Mouse (Mus musculus) liver, embryonic 14.5 days (tissue): ENCODE measurements around the gene Arhgef33.

ENCODE experiments used
- CTCF ChIP-seq: IDR thresholded peaks from 2 replicates; pipeline ENCODE4 v1.5.1; 2016; ENCODE audit warnings: antibody characterized with exemption, low read depth, control low read depth
- EP300 ChIP-seq: IDR thresholded peaks from 2 replicates; pipeline ENCODE4 v1.6.1; 2016; ENCODE audit warnings: antibody characterized with exemption, low read depth

DNA sequence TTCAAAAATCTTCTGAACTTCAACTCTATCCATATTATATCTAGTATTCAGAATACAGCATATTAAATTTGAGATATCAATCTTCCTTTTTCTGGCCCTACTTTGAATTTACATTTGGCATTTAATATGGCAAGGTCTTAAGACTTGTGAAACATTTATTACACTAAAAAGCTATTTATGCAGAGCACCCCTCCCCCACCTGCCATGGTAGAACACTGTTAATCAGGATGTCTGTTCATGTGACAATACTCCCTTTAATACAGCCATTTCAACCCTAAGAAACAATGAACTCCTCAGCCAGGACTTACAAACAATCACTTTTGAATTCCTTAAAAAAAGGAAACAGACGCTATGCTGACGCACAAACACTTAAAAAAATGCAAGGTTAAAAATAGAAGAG, 120.8 kb downstream of the Arhgef33 start:
- no peak for TF ChIP-seq CTCF
- no peak for TF ChIP-seq EP300
